Comparison of ENCODE assay signal across 23 mouse cellular contexts in genomic region chr14:77716981-77717380, GRCm38 (mm10).
"Had no signal": no experiment of that assay in that cellular context is flagged by ENCODE, and none has a peak within 500 bp of the region (broad histone marks: within the 10 kb centered on the region; RNA-seq: fewer than 3 reads in every experiment).

No protein-coding gene starts in this region.

- H3K4me2 ChIP-seq: heart, embryonic 12.5 days; hindbrain, embryonic 13.5 days; hindbrain, embryonic 15.5 days; kidney, embryonic 15.5 days; limb, embryonic 13.5 days; limb, embryonic 15.5 days; liver, embryonic 12.5 days had no signal

- H3K27me3 ChIP-seq: heart, embryonic 12.5 days; hindbrain, embryonic 13.5 days; hindbrain, embryonic 15.5 days; kidney, embryonic 15.5 days; limb, embryonic 13.5 days; limb, embryonic 15.5 days; liver, embryonic 12.5 days had no signal

- H3K4me1 ChIP-seq: liver, embryonic 12.5 days had no signal

- H3K27ac ChIP-seq: hindbrain, embryonic 13.5 days; hindbrain, embryonic 15.5 days; hindbrain, postnatal 0 days; kidney, embryonic 15.5 days; kidney, postnatal 0 days; layer of hippocampus, adult 2 months; left cerebral cortex, adult 2 months; limb, embryonic 13.5 days; limb, embryonic 15.5 days; liver, embryonic 12.5 days; liver, embryonic 14.5 days had no signal

- H3K4me3 ChIP-seq: heart, embryonic 12.5 days; hindbrain, embryonic 13.5 days; hindbrain, embryonic 15.5 days; kidney, embryonic 15.5 days; layer of hippocampus, adult 2 months; left cerebral cortex, adult 2 months; limb, embryonic 13.5 days; limb, embryonic 15.5 days; liver, embryonic 12.5 days had no signal

- ATAC-seq: hindbrain, postnatal 0 days; intestine, embryonic 16.5 days; liver, embryonic 12.5 days had no signal

- H3K36me3 ChIP-seq: heart, embryonic 12.5 days; hindbrain, embryonic 15.5 days; kidney, embryonic 15.5 days; limb, embryonic 15.5 days; liver, embryonic 12.5 days had no signal

- DNase-seq: gastrocnemius, postnatal 14 days; gastrocnemius, postnatal 36 days; heart, postnatal 10 days; heart, postnatal 36 days; kidney, adult 11 months; kidney, adult 2 months; kidney, adult 9 months; kidney, postnatal 25 days; kidney, postnatal 4 days; left cerebral cortex, postnatal 4 days had no signal

- H3K9me3 ChIP-seq: hindbrain, embryonic 13.5 days; hindbrain, embryonic 15.5 days; kidney, embryonic 15.5 days; limb, embryonic 15.5 days; liver, embryonic 12.5 days had no signal

- H3K9ac ChIP-seq: heart, embryonic 12.5 days; hindbrain, embryonic 13.5 days; hindbrain, embryonic 15.5 days; kidney, embryonic 15.5 days; limb, embryonic 13.5 days; limb, embryonic 15.5 days; liver, embryonic 12.5 days; liver, embryonic 14.5 days had no signal
